Mouse (Mus musculus): ENCODE data around the gene Stac.

The Stac gene

GRCm38 (mm10) chr9:111689680-111690483 lies at the start of gene Stac:
TSS of gene Stac (minus strand) at chr9:111690348.
- no peak for DNase-seq (ENCODE audit: extremely low read depth, insufficient read length, low spot score)

GRCm38 (mm10) chr9:111739431-111740245 lies 49.5 kb upstream of the Stac start:
- DNase-seq (ENCODE audit: extremely low read depth, insufficient read length, low spot score): no peak

GRCm38 (mm10) chr9:111739026-111739425 lies 48.9 kb upstream of the Stac start:
- DNase-seq (ENCODE audit: extremely low read depth, insufficient read length, low spot score): no peak

- no peak for DNase-seq (ENCODE audit: extremely low read depth, insufficient read length, low spot score)
Observed at GRCm38 (mm10) chr9:111737796-111738195, 47.6 kb upstream of the Stac start.

GRCm38 (mm10) chr9:111735931-111736330 lies 45.8 kb upstream of the Stac start:
- no peak for DNase-seq (ENCODE audit: extremely low read depth, insufficient read length, low spot score)

- DNase-seq (ENCODE audit: extremely low read depth, insufficient read length, low spot score): no peak
Observed at GRCm38 (mm10) chr9:111731939-111732670, 42.0 kb upstream of the Stac start.

- DNase-seq (ENCODE audit: extremely low read depth, insufficient read length, low spot score): no peak
Observed at GRCm38 (mm10) chr9:111724981-111725593, 34.9 kb upstream of the Stac start.

GRCm38 (mm10) chr9:111714457-111714856 lies 24.3 kb upstream of the Stac start:
- no peak for DNase-seq (ENCODE audit: extremely low read depth, insufficient read length, low spot score)

GRCm38 (mm10) chr9:111700101-111700500 lies 10.0 kb upstream of the Stac start:
- no peak for DNase-seq (ENCODE audit: extremely low read depth, insufficient read length, low spot score)

GRCm38 (mm10) chr9:111690484-111690855 lies 322 bp upstream of the Stac start:
- no peak for DNase-seq (ENCODE audit: extremely low read depth, insufficient read length, low spot score)

GRCm38 (mm10) chr9:111689146-111689545 lies 1.0 kb downstream of the Stac start:
- no peak for DNase-seq (ENCODE audit: extremely low read depth, insufficient read length, low spot score)

- no peak for DNase-seq (ENCODE audit: extremely low read depth, insufficient read length, low spot score)
Observed at GRCm38 (mm10) chr9:111684170-111684569, 6.0 kb downstream of the Stac start.

GRCm38 (mm10) chr9:111679516-111679915 lies 10.6 kb downstream of the Stac start:
- no peak for DNase-seq (ENCODE audit: extremely low read depth, insufficient read length, low spot score)

- no peak for DNase-seq (ENCODE audit: extremely low read depth, insufficient read length, low spot score)
Observed at GRCm38 (mm10) chr9:111669816-111670215, 20.3 kb downstream of the Stac start.

- DNase-seq (ENCODE audit: extremely low read depth, insufficient read length, low spot score): no peak
Observed at GRCm38 (mm10) chr9:111655066-111655465, 35.1 kb downstream of the Stac start.

- DNase-seq (ENCODE audit: extremely low read depth, insufficient read length, low spot score): no peak
Observed at GRCm38 (mm10) chr9:111644228-111644627, 45.9 kb downstream of the Stac start.

- no peak for DNase-seq (ENCODE audit: extremely low read depth, insufficient read length, low spot score)
Observed at GRCm38 (mm10) chr9:111643369-111643768, 46.8 kb downstream of the Stac start.

- no peak for DNase-seq (ENCODE audit: extremely low read depth, insufficient read length, low spot score)
Observed at GRCm38 (mm10) chr9:111637641-111638040, 52.5 kb downstream of the Stac start.

- no peak for DNase-seq (ENCODE audit: extremely low read depth, insufficient read length, low spot score)
Observed at GRCm38 (mm10) chr9:111632833-111633232, 57.3 kb downstream of the Stac start.

- DNase-seq (ENCODE audit: extremely low read depth, insufficient read length, low spot score): no peak
Observed at GRCm38 (mm10) chr9:111621191-111621590, 69.0 kb downstream of the Stac start.

- no peak for DNase-seq (ENCODE audit: extremely low read depth, insufficient read length, low spot score)
Observed at GRCm38 (mm10) chr9:111611341-111611740, 78.8 kb downstream of the Stac start.

All from 3134 (cell line).